Mouse (Mus musculus) heart, adult 11 months (tissue): Measurements from ENCODE around the gene Smc6.
A peak's percentile ranks its signal among the peaks of the same experiment; 100 is the strongest.

ENCODE experiments used
- DNase-seq: peaks from one replicate; pipeline ENCODE4 v3.0.0; 2022

Smc6 gene

GRCm38 (mm10) chr12:11286382-11286781, 20.7 kb downstream of the Smc6 start:
- no peak for DNase-seq

GRCm38 (mm10) chr12:11300858-11301257, 35.2 kb downstream of the Smc6 start:
- DNase-seq = no peak

- DNase-seq = no peak
These were observed 41.3 kb downstream of the Smc6 start for GRCm38 (mm10) chr12:11306753-11307645.

GRCm38 (mm10) chr12:11311106-11311505, 45.4 kb downstream of the Smc6 start:
- DNase-seq = peak; percentile 58

GRCm38 (mm10) chr12:11313840-11314239, 48.2 kb downstream of the Smc6 start:
- DNase-seq = no peak

- DNase-seq = no peak
These were observed 52.0 kb downstream of the Smc6 start for GRCm38 (mm10) chr12:11317671-11318070.

- DNase-seq = no peak
These were observed 58.8 kb downstream of the Smc6 start for GRCm38 (mm10) chr12:11324480-11324879.

GRCm38 (mm10) chr12:11326483-11326882, 60.8 kb downstream of the Smc6 start:
- DNase-seq = no peak

- peak; percentile 89 for DNase-seq
These were observed 71.2 kb downstream of the Smc6 start for GRCm38 (mm10) chr12:11336845-11337244.

- peak; percentile 91 for DNase-seq
These were observed 72.6 kb downstream of the Smc6 start for GRCm38 (mm10) chr12:11338251-11338650.

- peak; percentile 55 for DNase-seq
These were observed 76.4 kb downstream of the Smc6 start for GRCm38 (mm10) chr12:11342020-11342600.

- DNase-seq = peak; percentile 94
These were observed 80.3 kb downstream of the Smc6 start for GRCm38 (mm10) chr12:11345963-11346362.

- peak; percentile 83 for DNase-seq
These were observed 82.7 kb downstream of the Smc6 start for GRCm38 (mm10) chr12:11348423-11348822.

- no peak for DNase-seq
These were observed 84.2 kb downstream of the Smc6 start for GRCm38 (mm10) chr12:11349870-11350269.

- peak; percentile 90 for DNase-seq
These were observed 85.2 kb downstream of the Smc6 start for GRCm38 (mm10) chr12:11350895-11351294.

- no peak for DNase-seq
These were observed 96.7 kb downstream of the Smc6 start for GRCm38 (mm10) chr12:11362435-11362834.

- DNase-seq = peak; percentile 86
These were observed 99.2 kb downstream of the Smc6 start for GRCm38 (mm10) chr12:11364870-11365269.

- DNase-seq = no peak
These were observed 101.5 kb downstream of the Smc6 start for GRCm38 (mm10) chr12:11367099-11367765.
